Mouse (Mus musculus): ENCODE results near the gene Mbd4.

Mbd4 gene

DNA sequence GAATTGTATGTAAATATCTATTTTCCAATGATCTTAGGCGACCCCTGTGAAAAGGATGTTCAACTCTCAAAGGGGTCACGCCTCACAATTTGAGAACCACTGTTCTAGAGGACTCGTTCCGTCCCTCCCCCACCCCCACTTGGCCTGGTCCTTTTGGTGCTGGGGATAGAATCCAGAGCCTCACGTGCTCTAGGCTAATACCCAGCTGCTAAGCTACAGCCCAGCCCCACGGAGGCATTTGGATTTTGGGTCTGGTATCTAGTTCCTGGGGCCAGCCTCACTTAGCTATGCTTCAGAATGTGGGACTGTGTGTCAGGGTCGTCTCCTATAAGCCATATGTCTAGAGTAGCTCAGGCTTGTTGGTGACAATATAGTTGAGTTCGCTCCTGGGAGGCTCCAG is 41.6 kb downstream of the Mbd4 start:
- no peak for DNase-seq (ENCODE audit: low spot score)

DNA sequence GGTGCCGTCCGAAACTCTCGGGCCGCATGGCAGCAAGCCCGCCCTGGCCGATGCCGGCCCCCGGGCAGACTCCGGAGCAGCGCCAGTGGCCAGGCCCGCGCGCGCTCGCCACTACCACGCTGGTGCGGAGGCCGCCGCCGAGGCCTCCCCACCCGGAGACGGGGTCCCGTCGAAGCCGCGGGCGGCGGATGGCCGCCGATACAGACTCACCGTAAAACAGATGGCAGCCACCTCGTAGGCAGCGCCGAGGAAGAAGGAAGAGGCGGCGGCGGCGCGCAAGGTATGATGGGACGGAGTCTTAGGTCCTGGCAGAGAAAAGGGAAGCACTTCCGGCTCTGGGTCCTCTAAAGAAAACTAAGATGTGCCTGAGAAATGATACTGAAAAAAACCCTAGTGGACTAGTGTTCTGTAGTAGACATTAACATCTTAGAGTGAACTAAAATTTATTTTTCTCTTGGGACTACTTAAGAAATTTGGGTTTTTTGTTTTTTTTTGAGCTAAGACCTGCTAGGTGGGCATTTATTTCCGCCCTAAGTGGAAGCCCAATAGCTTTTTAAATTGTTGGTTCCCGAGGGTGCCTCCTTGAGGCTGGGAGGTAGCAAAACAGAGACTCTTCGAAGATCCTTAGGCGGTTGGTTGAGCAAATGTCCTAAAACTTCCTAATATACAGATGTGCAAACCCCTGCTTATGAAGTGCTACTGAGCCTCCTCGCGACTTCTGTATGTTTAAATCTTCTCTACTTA is 44.5 kb downstream of the Mbd4 start, which contains the start of gene Rpl32:
Gene Rpl32, minus strand, starts transcription at position 260 of the 744 bp plus-strand sequence.
- DNase-seq (ENCODE audit: low spot score): peak; percentile 96

DNA sequence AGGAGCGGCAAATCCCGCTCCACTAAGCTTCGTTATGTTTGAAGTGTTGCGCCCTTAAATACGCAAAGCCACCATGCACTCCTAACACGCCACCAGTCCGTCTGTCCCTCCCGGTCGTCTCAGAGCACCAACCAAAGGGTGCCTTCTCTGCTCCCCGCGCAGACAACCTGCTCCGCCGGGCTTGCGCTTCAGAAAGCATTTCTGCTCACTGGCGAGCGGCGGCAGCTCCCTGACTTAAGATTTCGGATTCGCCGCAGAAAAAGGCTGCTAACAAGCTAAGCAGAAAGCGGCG is 45.0 kb downstream of the Mbd4 start:
- DNase-seq (ENCODE audit: low spot score): peak; percentile 59

DNA sequence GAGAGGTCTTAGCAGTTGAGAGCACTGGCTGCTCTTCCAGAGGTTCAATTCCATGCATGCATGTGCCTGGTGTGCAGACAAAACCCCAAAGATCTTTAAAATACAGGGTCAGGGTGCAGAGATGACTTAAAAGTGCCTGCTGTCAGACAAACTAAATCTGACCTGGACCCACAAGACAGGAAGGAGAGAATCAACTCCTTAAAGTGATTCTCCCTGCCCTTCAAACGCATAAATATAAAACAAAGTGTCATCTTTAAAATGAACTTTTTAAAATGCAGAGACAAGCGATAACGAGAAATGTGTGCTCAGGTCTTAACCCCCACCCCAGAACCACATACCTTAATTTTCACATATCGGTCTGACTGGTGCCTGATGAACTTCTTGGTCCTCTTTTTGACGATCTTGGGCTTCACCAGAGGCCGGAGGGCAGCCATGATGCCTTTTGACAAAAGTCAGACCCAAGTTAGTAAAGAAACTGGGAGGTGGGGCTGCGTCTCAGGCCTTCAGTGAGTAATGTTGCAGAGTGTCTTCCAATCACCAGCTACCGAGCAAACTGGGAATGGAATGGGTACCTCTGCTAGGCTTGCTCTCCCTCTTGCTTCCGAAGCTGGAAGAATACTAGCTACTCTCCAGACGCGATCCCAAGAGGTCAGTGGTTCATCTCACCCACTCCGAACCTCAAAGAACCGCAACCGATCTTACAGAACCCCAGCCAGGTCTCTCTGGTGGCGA is 45.5 kb downstream of the Mbd4 start:
- peak; percentile 53 for DNase-seq (ENCODE audit: low spot score)

DNA sequence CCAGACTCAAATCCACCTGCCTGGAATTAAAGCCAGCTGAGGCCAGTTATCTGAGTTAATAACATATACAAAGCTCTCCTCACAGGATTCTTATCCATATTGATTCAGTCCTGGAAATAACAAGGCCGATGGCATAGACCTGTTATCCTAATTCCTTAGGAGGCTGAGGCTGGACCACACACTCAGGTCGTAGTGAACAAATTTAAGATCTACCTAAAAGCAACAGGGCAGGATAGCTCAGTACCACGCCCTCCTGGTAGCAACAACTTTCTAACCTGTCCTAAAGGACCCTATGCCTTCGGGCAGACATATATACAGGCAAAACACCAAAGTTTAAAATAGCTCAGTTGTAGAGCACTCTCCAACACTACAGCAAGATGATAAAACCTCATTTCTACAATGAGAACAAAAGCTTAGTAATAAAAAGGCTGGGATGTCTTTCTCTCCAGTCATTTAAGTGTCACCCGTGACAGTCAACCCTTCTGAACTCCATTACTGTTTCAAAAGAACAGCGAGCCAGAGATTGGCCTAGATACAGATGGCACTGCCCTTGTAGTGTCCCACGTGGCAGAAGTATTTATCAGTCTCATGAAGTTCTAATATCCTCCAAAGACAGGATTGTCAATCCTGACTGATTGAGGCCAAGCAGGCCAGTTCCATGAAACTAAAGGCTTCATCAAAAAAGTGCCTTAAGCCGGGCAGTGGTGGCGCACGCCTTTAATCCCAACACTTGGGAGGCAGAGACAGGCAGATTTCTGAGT is 48.6 kb downstream of the Mbd4 start:
- DNase-seq (ENCODE audit: low spot score): no peak

DNA sequence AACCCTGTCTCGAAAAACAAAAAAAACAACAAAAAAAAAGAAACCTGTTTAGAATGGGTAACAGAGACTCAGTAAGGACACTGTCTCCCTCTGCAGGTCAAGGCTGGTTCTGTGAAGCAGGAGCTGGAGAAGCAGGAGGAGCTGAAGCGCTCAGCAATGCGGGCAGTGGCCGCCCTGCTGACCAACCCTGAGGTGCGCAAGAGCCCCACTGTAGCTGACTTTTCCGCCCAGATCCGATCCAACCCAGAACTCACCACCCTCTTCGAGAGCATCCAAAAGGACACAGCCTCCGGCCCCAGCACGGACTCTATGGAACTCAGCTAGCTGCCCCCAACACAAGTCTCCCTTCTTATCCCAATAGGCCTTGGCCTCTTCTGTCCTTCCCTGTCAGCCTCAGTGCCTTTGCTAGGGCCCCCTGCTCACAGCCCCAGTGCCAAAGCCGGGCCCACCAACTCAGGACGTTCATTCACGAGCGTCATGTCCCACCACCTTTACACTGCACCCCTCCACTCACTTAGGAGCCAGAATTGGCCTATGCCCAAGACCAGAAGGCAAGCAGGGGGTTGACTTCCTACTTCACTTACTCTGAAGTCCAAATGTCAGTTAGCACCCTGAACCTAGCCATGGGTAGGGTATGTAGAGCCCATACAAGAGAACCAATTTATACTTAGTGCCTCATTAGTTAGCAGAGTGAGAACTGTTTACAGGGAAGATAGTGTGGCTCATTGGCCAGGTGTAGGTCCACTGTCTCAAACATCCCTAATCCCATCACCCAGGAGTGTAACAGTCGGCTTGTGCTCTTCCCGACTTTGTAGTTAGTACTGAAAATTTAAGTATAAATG is 49.4 kb downstream of the Mbd4 start:
- peak; percentile 91 for DNase-seq (ENCODE audit: low spot score)

DNA sequence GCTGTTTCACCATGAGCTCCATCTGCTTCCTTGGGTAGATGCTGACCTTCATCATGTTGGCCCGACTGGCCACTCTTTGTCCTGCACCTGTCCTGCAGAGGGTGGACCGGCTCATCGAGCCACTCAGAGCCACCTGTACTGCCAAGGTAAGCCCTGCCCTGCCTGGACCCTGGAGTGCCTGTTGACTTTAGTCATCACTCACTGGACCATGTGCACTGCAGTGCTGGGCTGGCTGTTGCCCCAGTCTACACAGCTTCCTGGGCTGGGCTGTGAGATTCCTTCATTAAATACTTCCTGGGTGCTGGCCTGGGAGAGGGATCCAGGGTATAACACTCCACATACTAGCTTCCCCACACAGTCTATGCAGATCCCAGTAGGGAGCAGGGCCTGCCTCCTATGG is 51.4 kb downstream of the Mbd4 start:
- DNase-seq (ENCODE audit: low spot score): no peak

DNA sequence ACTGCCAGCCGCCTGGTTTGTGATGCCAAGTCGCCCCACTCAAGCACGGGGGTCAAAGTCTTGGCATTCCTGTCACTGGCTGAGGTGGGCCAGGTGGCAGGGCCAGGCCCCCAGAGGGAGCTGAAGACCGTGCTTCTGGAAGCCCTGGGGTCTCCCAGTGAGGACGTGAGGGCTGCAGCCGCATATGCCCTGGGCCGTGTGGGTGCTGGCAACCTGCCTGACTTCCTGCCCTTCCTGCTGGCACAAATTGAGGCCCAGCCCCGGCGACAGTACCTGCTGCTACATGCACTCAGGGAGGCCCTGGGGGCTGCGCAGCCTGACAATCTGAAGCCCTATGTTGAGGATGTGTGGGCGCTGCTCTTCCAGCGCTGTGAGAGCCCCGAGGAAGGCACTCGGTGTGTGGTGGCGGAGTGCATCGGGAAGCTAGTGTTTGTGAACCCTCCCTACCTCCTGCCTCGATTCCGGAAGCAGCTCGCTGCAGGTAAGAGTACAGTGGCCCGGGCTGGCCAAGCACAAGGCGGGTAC is 60.4 kb downstream of the Mbd4 start:
- no peak for DNase-seq (ENCODE audit: low spot score)

DNA sequence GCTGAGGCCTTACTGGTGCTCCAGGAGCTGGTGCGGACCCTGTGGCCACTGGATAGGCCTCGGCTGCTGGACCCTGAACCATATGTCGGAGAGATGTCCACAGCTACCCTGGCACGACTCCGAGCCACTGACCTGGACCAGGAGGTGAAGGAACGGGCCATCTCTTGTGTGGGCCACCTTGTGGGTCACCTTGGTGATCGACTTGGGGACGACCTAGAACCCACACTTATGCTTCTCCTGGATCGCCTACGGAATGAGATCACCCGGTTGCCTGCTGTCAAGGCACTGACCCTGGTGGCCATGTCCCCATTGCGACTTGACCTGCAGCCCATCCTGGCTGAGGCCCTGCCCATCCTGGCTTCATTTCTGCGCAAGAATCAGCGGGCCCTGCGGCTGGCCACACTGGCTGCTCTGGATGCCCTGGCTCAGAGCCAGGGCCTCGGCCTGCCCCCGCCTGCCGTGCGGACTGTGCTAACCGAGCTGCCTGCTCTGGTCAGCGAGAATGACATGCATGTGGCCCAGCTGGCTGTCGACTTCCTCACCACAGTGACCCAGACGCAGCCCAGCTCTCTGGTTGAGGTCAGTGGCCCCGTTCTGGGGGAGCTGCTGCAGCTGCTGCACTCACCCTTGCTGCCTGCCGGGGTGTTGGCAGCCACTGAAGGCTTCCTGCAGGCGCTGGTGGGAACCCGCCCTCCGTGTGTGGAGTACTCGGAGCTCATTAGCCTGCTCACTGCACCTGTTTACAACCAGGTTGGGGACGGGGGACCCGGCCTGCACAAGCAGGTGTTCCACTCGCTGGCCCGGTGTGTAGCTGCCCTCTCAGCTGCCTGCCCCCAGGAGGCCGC is 61.1 kb downstream of the Mbd4 start:
- no peak for DNase-seq (ENCODE audit: low spot score)

DNA sequence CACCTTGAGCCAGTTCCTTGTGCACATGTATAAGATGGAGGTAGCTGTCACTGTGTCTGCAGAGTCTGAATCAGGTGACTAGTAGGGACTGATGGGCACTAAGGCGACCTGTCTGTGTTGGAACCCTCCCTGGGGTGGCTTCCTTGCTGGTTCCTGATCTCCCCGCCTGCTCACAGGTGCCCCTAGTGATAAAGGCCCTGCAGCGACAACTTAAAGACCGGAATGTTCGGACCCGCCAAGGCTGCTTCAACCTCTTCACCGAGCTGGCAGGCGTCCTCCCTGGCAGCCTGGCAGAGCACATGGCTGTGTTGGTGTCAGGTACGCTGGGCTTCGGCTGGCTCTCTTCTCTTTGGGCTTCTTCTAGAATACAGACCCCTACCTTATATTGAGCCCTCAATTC is 62.2 kb downstream of the Mbd4 start:
- no peak for DNase-seq (ENCODE audit: low spot score)
